Mouse (Mus musculus) liver, adult 2 months (tissue): ENCODE results near the gene Fbxo4. TPM values are rescaled to one million over a fixed set of nuclear protein-coding genes. Genes with fewer than 3 reads are reported as not detected.

Experiments
- DNase-seq: peaks from one replicate; pipeline ENCODE4 v3.0.0-alpha.2; 2011; ENCODE audit warnings: low read depth, low spot score; ENCODE audit errors: extremely low read depth
- H3K27ac ChIP-seq: fragments of 200-500 bp; replicated peaks from 2 replicates; pipeline ENCODE4 v1.5.1; 2012; ENCODE audit warnings: low read depth, mild to moderate bottlenecking, control low read depth, inconsistent platforms, low read length; ENCODE audit not compliant: insufficient read depth
- H3K27me3 ChIP-seq: fragments of 200-500 bp; 2 replicates; pipeline ENCODE4 v1.6.1; 2012; ENCODE audit warnings: mild to moderate bottlenecking, moderate library complexity, low read length, inconsistent platforms; ENCODE audit not compliant: control insufficient read depth, insufficient read depth
- H3K36me3 ChIP-seq: fragments of 200-500 bp; 2 replicates; pipeline ENCODE4 v1.6.1; 2012; ENCODE audit warnings: low read length, inconsistent platforms; ENCODE audit not compliant: control insufficient read depth, insufficient read depth
- H3K4me1 ChIP-seq: fragments of 200-500 bp; 2 replicates; pipeline ENCODE4 v1.6.1; 2011; ENCODE audit warnings: low read length; ENCODE audit not compliant: control insufficient read depth, insufficient read depth
- H3K4me3 ChIP-seq: fragments of 200-500 bp; 2 replicates; pipeline ENCODE4 v1.5.1; 2011; ENCODE audit warnings: low read depth, mild to moderate bottlenecking, control low read depth, low read length, moderate library complexity; ENCODE audit not compliant: insufficient read depth
- H3K79me2 ChIP-seq: fragments of 200-500 bp; 2 replicates; pipeline ENCODE4 v1.6.1; 2012; ENCODE audit warnings: inconsistent platforms, mild to moderate bottlenecking, low read length, moderate library complexity; ENCODE audit not compliant: control insufficient read depth, insufficient read depth
- H3K9ac ChIP-seq: fragments of 200-500 bp; 2 replicates; pipeline ENCODE4 v1.6.1; 2012; ENCODE audit warnings: low read depth, mild to moderate bottlenecking, control low read depth, inconsistent platforms, low read length
- CTCF ChIP-seq: fragments of 200-500 bp; IDR thresholded peaks from 2 replicates; pipeline ENCODE4 v1.5.1; 2011; ENCODE audit warnings: low read depth, low read length, control low read depth
- POLR2A ChIP-seq: fragments of 200-500 bp; IDR thresholded peaks from 2 replicates; pipeline ENCODE4 v1.6.1; 2011; ENCODE audit warnings: low read length, control low read depth; ENCODE audit not compliant: insufficient read depth; ENCODE audit errors: extremely low read depth
- WGBS: fragments of 180-500 bp; shearing (Covaris S2); methylation state at CpG from one replicate; pipeline ENCODE4 v1.1.7; 2018; 5-methylcytosine and 5-hydroxymethylcytosine counted together
- polyA plus RNA-seq: library from polyadenylated mRNA; depleted of rRNA; stranded (reverse); fragments of >200 nt; gene quantifications from 2 replicates; pipeline ENCODE4 v1.2.3, GENCODE M21; 2012; rRNA removed
- total RNA-seq: library from RNA; depleted of rRNA; stranded (reverse); fragments of >200 nt; gene quantifications from 2 replicates; pipeline ENCODE4 v1.2.3, GENCODE M21; 2014; rRNA removed

The Fbxo4 gene
- total and polyA plus RNA-seq, 2 experiments = 7.3 to 21.1 TPM

GRCm38 (mm10) chr15:3938132-3938531, 41.2 kb downstream of the Fbxo4 start:
- 96% methylated on average over 2 of the region's 2 CpGs for WGBS
- Histone ChIP-seq H3K4me1 (no peaks in the 10 kb centered on the region), H3K4me3 (no peak overlapping the region), H3K27ac (no peak overlapping the region), H3K27me3 (no peaks in the 10 kb centered on the region), H3K79me2 (no peaks in the 10 kb centered on the region), H3K36me3 (no peaks in the 10 kb centered on the region), H3K9ac (no peak overlapping the region)
- no peak for DNase-seq
- peak; percentile 19; the same call in 1 of the 2 replicates for TF ChIP-seq CTCF
- TF ChIP-seq POLR2A = no peak

- 44% methylated on average over 3 of the region's 3 CpGs for WGBS
- Histone ChIP-seq H3K4me3 (no peak overlapping the region), H3K27me3 (no peaks in the 10 kb centered on the region), H3K9ac (no peak overlapping the region), H3K36me3 (no peaks in the 10 kb centered on the region), H3K27ac (no peak overlapping the region), H3K4me1 (no peaks in the 10 kb centered on the region), H3K79me2 (no peaks in the 10 kb centered on the region)
- peak; percentile 57 for DNase-seq
- TF ChIP-seq CTCF (no peak), POLR2A (no peak)
Observed at GRCm38 (mm10) chr15:3936056-3936455, 43.3 kb downstream of the Fbxo4 start.

GRCm38 (mm10) chr15:3933466-3933865, 45.9 kb downstream of the Fbxo4 start:
- Histone ChIP-seq H3K27me3 (no peaks in the 10 kb centered on the region), H3K4me3 (no peak overlapping the region), H3K79me2 (no peaks in the 10 kb centered on the region), H3K36me3 (no peaks in the 10 kb centered on the region), H3K4me1 (no peaks in the 10 kb centered on the region), H3K9ac (no peak overlapping the region), H3K27ac (no peak overlapping the region)
- no peak for DNase-seq
- TF ChIP-seq CTCF (no peak), POLR2A (no peak)
- WGBS = 87% methylated on average over 4 of the region's 4 CpGs

GRCm38 (mm10) chr15:3931931-3932330, 47.4 kb downstream of the Fbxo4 start:
- H3K27me3 ChIP-seq = no peaks in the 10 kb centered on the region
- H3K4me3 ChIP-seq = no peak overlapping the region
- no peak overlapping the region for H3K9ac ChIP-seq
- DNase-seq = no peak
- no peak for TF ChIP-seq POLR2A
- TF ChIP-seq CTCF = no peak
- WGBS = 98% methylated on average over 1 of the region's 1 CpGs
- no peaks in the 10 kb centered on the region for H3K36me3 ChIP-seq
- H3K4me1 ChIP-seq = no peaks in the 10 kb centered on the region
- H3K27ac ChIP-seq = no peak overlapping the region
- H3K79me2 ChIP-seq = no peaks in the 10 kb centered on the region

Other genes with a start within 250 kb of the Fbxo4 start
- gene AW549877, start 16.2 kb upstream of the Fbxo4 start, total RNA-seq = 20.3 and 20.9 TPM in 2 replicates
- 5.5 and 5.8 TPM in 2 replicates for gene AW549877, start 16.2 kb upstream of the Fbxo4 start, polyA plus RNA-seq
- gene Oxct1, start 46.8 kb upstream of the Fbxo4 start, total RNA-seq = 5.2 and 6.4 TPM in 2 replicates
- 1.2 and 1.7 TPM in 2 replicates for gene Oxct1, start 46.8 kb upstream of the Fbxo4 start, polyA plus RNA-seq